10 mouse cellular contexts compared by ENCODE assay signal in the genomic region with DNA sequence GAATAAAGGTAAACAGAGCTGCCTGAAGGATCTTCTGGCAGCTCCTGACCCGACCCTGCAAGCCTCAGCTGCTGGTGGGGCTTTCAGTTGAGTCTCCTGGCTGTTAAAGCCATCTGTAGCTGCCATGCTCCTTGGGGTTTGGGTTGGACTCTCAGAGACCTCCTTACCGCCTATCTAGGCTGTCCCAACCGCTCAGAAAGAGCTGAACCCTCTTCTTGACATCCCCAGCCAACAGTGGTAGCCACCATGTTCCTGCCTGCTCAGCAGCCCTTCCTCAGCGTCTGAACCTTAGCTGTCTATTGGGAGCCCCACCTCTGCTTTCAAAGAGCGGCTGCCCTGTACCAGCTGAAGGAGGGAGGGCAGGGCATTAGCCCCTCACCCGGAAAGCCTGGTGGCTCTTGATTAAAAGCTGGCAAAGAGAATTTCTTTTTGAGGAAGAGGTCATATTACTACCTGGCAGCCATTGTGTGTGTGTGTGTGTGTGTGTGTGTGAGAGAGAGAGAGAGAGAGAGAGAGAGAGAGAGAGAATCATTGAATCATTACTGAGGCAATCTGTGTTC. TPM values are rescaled to one million over a fixed set of nuclear protein-coding genes. Genes with fewer than 3 reads are reported as not detected.
DNase-seq lines count a peak whose midpoint lies in the region; ATAC-seq and TF ChIP-seq lines count a peak whose summit lies in the region.
"Had no signal": no experiment of that assay in that cellular context is flagged by ENCODE, and none has a peak within 500 bp of the region (broad histone marks: within the 10 kb centered on the region; RNA-seq: fewer than 3 reads in every experiment).

No protein-coding gene starts in this region.

- in situ Hi-C loops in CH12.LX (cut with MboI; ENCODE audit: low pct_ligation_motif_present, low pct_unique_long_range_greater_than_20kb, low sequenced_read_pairs), result no loop called here

- peaks cover 33% of the 10 kb centered on the region for H3K4me1 ChIP-seq in heart, embryonic 15.5 days (replicated peaks)
- peaks cover 39 to 67% of the 10 kb centered on the region in 2 experiments for H3K4me1 ChIP-seq in CH12.LX (ENCODE audit: control insufficient read depth in 1 of 2, insufficient read depth in 2 of 2)
- peaks cover 44% of the 10 kb centered on the region for H3K4me1 ChIP-seq in embryonic facial prominence, embryonic 10.5 days
- H3K4me1 ChIP-seq in liver, postnatal 0 days (ENCODE audit: insufficient read depth), result peaks cover 25% of the 10 kb centered on the region
- H3K4me1 ChIP-seq in forebrain, embryonic 14.5 days (ENCODE audit: control insufficient read depth, insufficient read depth, low read length), result no peaks in the 10 kb centered on the region
- H3K4me1 ChIP-seq: hindbrain, embryonic 15.5 days had no signal

- TF ChIP-seq POLR2A in CH12.LX (IDR thresholded peaks at IDR 0.05; ENCODE audit: low read depth, low read length), result no peak

- H3K9me3 ChIP-seq in heart, embryonic 15.5 days (replicated peaks), result no peaks in the 10 kb centered on the region
- H3K9me3 ChIP-seq in CH12.LX (replicated peaks; ENCODE audit: low read length), result peaks cover 17% of the 10 kb centered on the region
- H3K9me3 ChIP-seq in embryonic facial prominence, embryonic 10.5 days, result no peaks in the 10 kb centered on the region
- H3K9me3 ChIP-seq in liver, postnatal 0 days (ENCODE audit: low read length), result no peaks in the 10 kb centered on the region
- H3K9me3 ChIP-seq in forebrain, embryonic 14.5 days (replicated peaks; ENCODE audit: control insufficient read depth, low read length), result no peaks in the 10 kb centered on the region
- H3K9me3 ChIP-seq: hindbrain, embryonic 15.5 days had no signal

- ATAC-seq in heart, embryonic 15.5 days (replicated peaks; ENCODE audit: insufficient number of reproducible peaks, insufficient read depth, low FRiP score, low read depth), result 0 out of 2 replicates have a peak, but pooled peaks have one; percentile 28
- ATAC-seq in liver, postnatal 0 days, result no peak
- no peak for ATAC-seq in forebrain, embryonic 14.5 days
- ATAC-seq: forebrain, embryonic 16.5 days had no signal

- peak overlapping the region; percentile 8; the same call in 1 of the 2 replicates for H3K4me2 ChIP-seq in heart, embryonic 15.5 days
- H3K4me2 ChIP-seq in CH12.LX (ENCODE audit: insufficient read depth, low read depth, poor library complexity, severe bottlenecking), result 0 out of 2 replicates have a peak overlapping the region, but pooled peaks have one; percentile 29
- peak overlapping the region; percentile 39; the same call in 1 of the 2 replicates for H3K4me2 ChIP-seq in liver, postnatal 0 days (ENCODE audit: low read depth, low read length)
- no peak overlapping the region for H3K4me2 ChIP-seq in forebrain, embryonic 14.5 days (ENCODE audit: low read length)
- H3K4me2 ChIP-seq: hindbrain, embryonic 15.5 days had no signal

- 35% methylated on average over 6 of the region's 6 CpGs for WGBS in heart, embryonic 15.5 days
- WGBS in embryonic facial prominence, embryonic 10.5 days, result 51% methylated on average over 6 of the region's 6 CpGs
- 23% methylated on average over 6 of the region's 6 CpGs for WGBS in liver, postnatal 0 days (ENCODE audit: insufficient replicate concordance)
- 44% methylated on average over 6 of the region's 6 CpGs for WGBS in forebrain, embryonic 14.5 days

- dilution Hi-C loops in CH12.LX (cut with MboI; ENCODE audit: extremely low pct_ligation_motif_present, extremely low pct_unique_long_range_greater_than_20kb, low sequenced_read_pairs), result no loop called here

- TF ChIP-seq RAD21 in CH12.LX (IDR thresholded peaks at IDR 0.05; ENCODE audit: low read depth, low read length), result no peak; the same call in 1 of the 2 replicates

- peak overlapping the region; percentile 72 for H3K27ac ChIP-seq in heart, embryonic 15.5 days
- peak overlapping the region; percentile 87 for H3K27ac ChIP-seq in CH12.LX (ENCODE audit: insufficient read depth, low read depth)
- H3K27ac ChIP-seq in embryonic facial prominence, embryonic 10.5 days (replicated peaks), result peak overlapping the region; percentile 54
- H3K27ac ChIP-seq in liver, postnatal 0 days (ENCODE audit: low read depth), result peak overlapping the region; percentile 42; the same call in 1 of the 2 replicates
- no peak overlapping the region for H3K27ac ChIP-seq in forebrain, embryonic 14.5 days (ENCODE audit: low read depth, low read length)
- H3K27ac ChIP-seq: hindbrain, embryonic 15.5 days had no signal

- H3K9ac ChIP-seq in heart, embryonic 15.5 days, result peak overlapping the region; percentile 12; the same call in 1 of the 2 replicates
- 0 out of 2 replicates have a peak overlapping the region, but pooled peaks have one; percentile 1 for H3K9ac ChIP-seq in CH12.LX (ENCODE audit: insufficient read depth, low read depth)
- H3K9ac ChIP-seq in liver, postnatal 0 days (replicated peaks), result no peak overlapping the region
- no peak overlapping the region for H3K9ac ChIP-seq in forebrain, embryonic 14.5 days (ENCODE audit: low read length)
- H3K9ac ChIP-seq: hindbrain, embryonic 15.5 days had no signal

- no peak for TF ChIP-seq EP300 in CH12.LX (IDR thresholded peaks at IDR 0.05; ENCODE audit: low read length)
- TF ChIP-seq EP300 in liver, postnatal 0 days (IDR thresholded peaks at IDR 0.05; ENCODE audit: low read depth), result no peak

- 0 out of 2 replicates have a peak, but pooled peaks cover 6% of the 10 kb centered on the region for H3K27me3 ChIP-seq in heart, embryonic 15.5 days
- no peaks in the 10 kb centered on the region for H3K27me3 ChIP-seq in CH12.LX (replicated peaks)
- peaks cover 12% of the 10 kb centered on the region; the same call in 1 of the 2 replicates for H3K27me3 ChIP-seq in embryonic facial prominence, embryonic 10.5 days (replicated peaks; ENCODE audit: low read depth, poor library complexity, severe bottlenecking)
- no peaks in the 10 kb centered on the region for H3K27me3 ChIP-seq in liver, postnatal 0 days (ENCODE audit: insufficient read depth, low read length)
- H3K27me3 ChIP-seq in forebrain, embryonic 14.5 days (replicated peaks; ENCODE audit: control insufficient read depth, insufficient read depth, low read length), result no peaks in the 10 kb centered on the region
- H3K27me3 ChIP-seq: hindbrain, embryonic 15.5 days had no signal

- H3K4me3 ChIP-seq in heart, embryonic 15.5 days, result no peak overlapping the region
- no peak overlapping the region for H3K4me3 ChIP-seq in CH12.LX (replicated peaks in 1 of 3; ENCODE audit: low read depth in 2 of 3, low read length in 2 of 3, poor library complexity in 1 of 3)
- no peak overlapping the region for H3K4me3 ChIP-seq in embryonic facial prominence, embryonic 10.5 days
- H3K4me3 ChIP-seq in liver, postnatal 0 days (ENCODE audit: low read depth, low read length), result no peak overlapping the region
- H3K4me3 ChIP-seq in forebrain, embryonic 14.5 days (ENCODE audit: low read depth, low read length), result no peak overlapping the region
- H3K4me3 ChIP-seq: hindbrain, embryonic 15.5 days had no signal

- no peak for DNase-seq in heart, postnatal 4 days
- no peak for DNase-seq in CH12.LX (ENCODE audit: extremely low read depth)
- no peak for DNase-seq in embryonic facial prominence, embryonic 10.5 days (ENCODE audit: low spot score)
- no peak for DNase-seq in liver, postnatal 0 days
- DNase-seq in urinary bladder, postnatal 10 days (ENCODE audit: low spot score), result no peak
- DNase-seq in forebrain, embryonic 14.5 days (ENCODE audit: low spot score), result no peak
- DNase-seq in frontal cortex, adult 2 months (ENCODE audit: extremely low spot score in 1 of 2, low spot score in 1 of 2), result no peak

- no peak for TF ChIP-seq CTCF in CH12.LX (conservative IDR thresholded peaks at IDR 0.05 in 1 of 2, IDR thresholded peaks at IDR 0.05 in 1 of 2; ENCODE audit: low read depth in 2 of 2, low read length in 2 of 2)
- TF ChIP-seq CTCF in liver, postnatal 0 days (IDR thresholded peaks at IDR 0.05; ENCODE audit: low read depth), result no peak

- no peaks in the 10 kb centered on the region for H3K36me3 ChIP-seq in heart, embryonic 15.5 days
- no peaks in the 10 kb centered on the region for H3K36me3 ChIP-seq in CH12.LX (replicated peaks in 1 of 2; ENCODE audit: control insufficient read depth in 1 of 2, insufficient read depth in 1 of 2, low read length in 1 of 2)
- no peaks in the 10 kb centered on the region for H3K36me3 ChIP-seq in embryonic facial prominence, embryonic 10.5 days (replicated peaks)
- no peaks in the 10 kb centered on the region for H3K36me3 ChIP-seq in liver, postnatal 0 days (replicated peaks; ENCODE audit: insufficient read depth, low read length)
- no peaks in the 10 kb centered on the region for H3K36me3 ChIP-seq in forebrain, embryonic 14.5 days (ENCODE audit: control insufficient read depth, insufficient read depth, low read length)
- H3K36me3 ChIP-seq: hindbrain, embryonic 15.5 days had no signal

- no peaks in the 10 kb centered on the region for H3K79me2 ChIP-seq in CH12.LX (replicated peaks; ENCODE audit: control insufficient read depth, extremely low read depth, insufficient read depth, poor library complexity, severe bottlenecking)

TF ChIP-seq in CH12.LX, 34 proteins besides CTCF, POLR2A, EP300 and RAD21 (continues in another document):
- TF ChIP-seq JUND (conservative IDR thresholded peaks at IDR 0.05; ENCODE audit: low read depth, low read length), result no peak
- 0 out of 2 replicates have a peak, but pooled peaks have one; percentile 31 for TF ChIP-seq MAZ (IDR thresholded peaks at IDR 0.05; ENCODE audit: low read depth, low read length)

RNA-seq across cellular contexts. Expression of gene Atp2a3, which starts 14.3 kb away (rescaled TPM):
- polyA plus RNA-seq in heart, embryonic 15.5 days (2015; fragmentation: Nextera tagmentation; extraction: Ambion mirVana), result 3.8 and 11.6 TPM in 2 replicates
- total RNA-seq in heart, postnatal 4 days (2021), result 10 to 100 TPM in 1 of 2 experiments, 1 to 10 TPM in 1; 8.3 to 12.0 TPM
- total RNA-seq in CH12.LX (2012; rRNA removed) (136 and 218 TPM in 2 replicates), CH12.LX (2014; rRNA removed) (44.1 and 61.4 TPM in 2 replicates)
- 255 and 279 TPM in 2 replicates for polyA plus RNA-seq in CH12.LX (2012; ENCODE audit: insufficient read length, low read depth)
- polyA plus RNA-seq in embryonic facial prominence, embryonic 10.5 days (2016; fragmentation: Nextera tagmentation; extraction: Ambion mirVana), result 1.3 and 1.4 TPM in 2 replicates
- polyA plus RNA-seq in liver, postnatal 0 days (2015; fragmentation: Nextera tagmentation; extraction: Ambion mirVana), result 13.5 and 14.6 TPM in 2 replicates
- polyA plus RNA-seq in forebrain, embryonic 14.5 days (2014; fragmentation: Nextera tagmentation; extraction: Ambion mirVana), result 0.43 and 0.74 TPM in 2 replicates
- polyA plus RNA-seq in frontal cortex, adult 2 months (2012; rRNA removed), result 4.9 and 5.9 TPM in 2 replicates

RNA-seq across cellular contexts. Expression of gene P2rx1, which starts 52.3 kb away (rescaled TPM):
- polyA plus RNA-seq in heart, embryonic 15.5 days (2015; fragmentation: Nextera tagmentation; extraction: Ambion mirVana), result 1.7 and 2.9 TPM in 2 replicates
- under 1 TPM; 0.71 to 0.77 TPM for total RNA-seq in heart, postnatal 4 days (2021)
- total RNA-seq in CH12.LX (2012; rRNA removed) (12.3 and 21.5 TPM in 2 replicates), CH12.LX (2014; rRNA removed) (15.9 and 18.9 TPM in 2 replicates)
- 22.8 and 23.3 TPM in 2 replicates for polyA plus RNA-seq in CH12.LX (2012; ENCODE audit: insufficient read length, low read depth)
- 0.79 and 1.0 TPM in 2 replicates for polyA plus RNA-seq in embryonic facial prominence, embryonic 10.5 days (2016; fragmentation: Nextera tagmentation; extraction: Ambion mirVana)
- 7.0 and 7.9 TPM in 2 replicates for polyA plus RNA-seq in liver, postnatal 0 days (2015; fragmentation: Nextera tagmentation; extraction: Ambion mirVana)
- polyA plus RNA-seq in forebrain, embryonic 14.5 days (2014; fragmentation: Nextera tagmentation; extraction: Ambion mirVana), result 0.53 and 0.57 TPM in 2 replicates
- polyA plus RNA-seq in frontal cortex, adult 2 months (2012; rRNA removed), result 0.53 and 0.54 TPM in 2 replicates

Comparison
In these comparisons a context has a peak if more than half of its experiments do, and no peak if none do; other contexts are left out.
1. H3K9ac ChIP-seq: peak in heart, embryonic 15.5 days (single experiment) and CH12.LX (single experiment); none in liver, postnatal 0 days (single experiment) and forebrain, embryonic 14.5 days (single experiment).
2. RNA of gene Atp2a3, which starts 14.3 kb away (polyA plus RNA-seq): 255 to 279 TPM in CH12.LX; 13.5 to 14.6 TPM in liver, postnatal 0 days, 4.9 to 5.9 TPM in frontal cortex, adult 2 months, 3.8 to 11.6 TPM in heart, embryonic 15.5 days, 1.3 to 1.4 TPM in embryonic facial prominence, embryonic 10.5 days and 0.43 to 0.74 TPM in forebrain, embryonic 14.5 days; every median in the first group is over 10 times any median in the second.